Mouse (Mus musculus): ENCODE data around the gene Gm14434. TPM values are rescaled to one million over a fixed set of nuclear protein-coding genes. Genes with fewer than 3 reads are reported as not detected.
"Not testable (repeated sequence)": the region's sequence is repeated elsewhere in the genome, so short reads cannot be mapped to it uniquely, and the experiment has no call there.

Gene Gm14434
- not detected for total RNA-seq (2022)

GRCm38 (mm10) chr2:176486683-176487082 is at the start of gene Gm14434:
Gene Gm14434, minus strand, starts transcription at chr2:176486783.
- DNase-seq (ENCODE audit: low spot score in 2 of 2): not testable (repeated sequence)

- DNase-seq (ENCODE audit: low spot score in 2 of 2): not testable (repeated sequence)
Observed at GRCm38 (mm10) chr2:176520756-176521155, 34.2 kb upstream of the Gm14434 start, which contains the start of gene Zfp967. Gene Zfp967, plus strand, starts transcription at chr2:176521056.

- not testable (repeated sequence) for DNase-seq (ENCODE audit: low spot score in 2 of 2)
Observed at GRCm38 (mm10) chr2:176423294-176423693, 63.3 kb downstream of the Gm14434 start, which contains the start of gene Gm14435. Gene Gm14435, plus strand, starts transcription at chr2:176423594.

Other genes with a start within 250 kb of the Gm14434 start
- not detected for gene Gm11009, start 167.3 kb downstream of the Gm14434 start, total RNA-seq (2022)
- gene Gm14435, start 63.2 kb downstream of the Gm14434 start, total RNA-seq (2022): 10 to 100 TPM in 1 of 4 experiments, 1 to 10 TPM in 3; 6.8 to 11.0 (median 9.0) TPM
- gene Zfp967, start 34.3 kb upstream of the Gm14434 start, total RNA-seq (2022): not detected
- 1 to 10 TPM in 2 of 4 experiments, under 1 TPM in 1, not detected in 1; 0.86 to 2.2 (median 2.2) TPM for gene Gm14308, start 149.6 kb upstream of the Gm14434 start, total RNA-seq (2022)
- 10 to 100 TPM; 12.2 to 16.2 (median 13.3) TPM for gene Zfp973, start 183.7 kb upstream of the Gm14434 start, total RNA-seq (2022)
- gene Gm14305, start 221.5 kb upstream of the Gm14434 start, total RNA-seq (2022): 1 to 10 TPM; 7.1 to 9.6 (median 8.2) TPM